Mouse (Mus musculus) heart, postnatal 25 days (tissue): Measurements from ENCODE around the gene Gdi2. TPM values are rescaled to one million over a fixed set of nuclear protein-coding genes. Genes with fewer than 3 reads are reported as not detected.
A peak's percentile ranks its signal among the peaks of the same experiment; 100 is the strongest.
"Not testable (repeated sequence)": the region's sequence is repeated elsewhere in the genome, so short reads cannot be mapped to it uniquely, and the experiment has no call there.

Experiments
- DNase-seq: peaks from one replicate; pipeline ENCODE4 v3.0.0; 2022; ENCODE audit warnings: low spot score
- intact Hi-C: fragments of 180-260 bp; cut with DNase I; formaldehyde crosslinking; loops from one replicate; pipeline ENCODE4 v1.15.1; 2025
- total RNA-seq, 2 experiments: library from RNA; stranded (reverse); gene quantifications; 2 replicates each; pipeline ENCODE4 v1.2.3; 2021

Gene Gdi2
- 100 to 1,000 TPM; 241 to 258 TPM for total RNA-seq

- intact Hi-C loops: loop anchor here (5.0 to 10.0 kb wide), 2 partner anchors 75 to 133 kb away; partner anchors contain the start of gene Fam208b
These were observed at the start of gene Gdi2 for GRCm38 (mm10) chr13:3537594-3538222. TSS of gene Gdi2 (plus strand) at chr13:3538063.

DNA sequence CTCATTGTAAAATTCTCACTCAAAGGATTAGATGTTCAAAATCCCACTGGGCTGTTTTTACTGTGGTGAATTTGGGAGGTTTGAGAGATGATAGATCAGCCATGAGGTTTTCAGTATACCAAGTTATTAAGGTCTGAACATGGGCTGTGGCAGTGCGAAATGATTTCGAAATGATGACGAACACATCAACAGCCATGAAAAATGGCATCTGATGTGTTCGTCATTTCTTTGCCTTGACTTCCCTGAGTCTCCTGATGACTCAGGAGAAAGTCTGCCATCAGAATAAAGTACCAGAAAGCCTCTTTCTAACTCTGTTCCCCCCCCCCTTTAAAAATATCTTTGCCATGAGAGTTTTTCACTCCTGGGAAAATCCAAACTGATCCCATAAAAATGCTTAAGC, 42.3 kb upstream of the Gdi2 start:
- intact Hi-C loops: no loop called here
- DNase-seq: no peak

More at GRCm38 (mm10) chr13:3537594-3538222, at the start of gene Gdi2:
- DNase-seq: peak; percentile 88

DNA sequence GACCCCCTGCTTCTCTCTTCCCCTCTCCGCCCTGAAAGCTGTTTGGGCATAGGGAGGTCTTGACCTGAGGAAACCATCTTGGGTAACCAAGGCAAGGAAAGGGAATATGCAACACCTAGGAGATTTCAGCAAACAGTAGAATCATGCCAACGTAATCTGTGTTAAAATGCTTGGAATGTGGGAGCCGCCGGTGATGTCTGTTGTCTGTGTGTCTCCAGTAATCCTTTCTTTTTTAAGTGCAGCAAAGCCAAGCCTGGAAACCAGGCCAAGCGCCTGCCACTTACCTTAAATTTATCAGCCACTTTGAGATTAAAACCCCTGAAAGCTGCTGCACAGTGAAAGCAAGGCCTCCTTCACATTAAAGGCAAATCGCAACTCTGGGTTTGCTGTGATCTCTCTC, 36.8 kb upstream of the Gdi2 start:
- intact Hi-C loops, DNase-seq: not testable (repeated sequence)

DNA sequence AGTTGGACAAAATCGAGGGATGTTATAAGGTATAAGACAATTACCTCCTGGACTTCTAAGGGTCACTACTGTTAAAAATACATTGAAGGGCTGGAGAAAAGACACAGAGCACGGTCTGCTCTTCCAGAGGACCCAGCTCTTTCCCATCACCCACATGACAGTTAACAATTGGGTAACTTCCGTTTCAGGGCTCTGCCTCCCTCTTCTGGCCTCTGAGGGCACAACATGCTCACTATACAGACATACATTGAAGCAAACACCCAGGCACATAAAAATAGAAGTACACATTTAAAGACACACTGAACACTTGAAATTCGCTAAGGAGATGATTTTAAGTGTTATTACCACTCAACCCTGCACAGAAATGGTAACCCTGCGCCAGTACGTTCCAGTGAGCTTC, 22.5 kb upstream of the Gdi2 start:
- DNase-seq, intact Hi-C loops: not testable (repeated sequence)

GRCm38 (mm10) chr13:3519357-3519756, 18.5 kb upstream of the Gdi2 start:
- intact Hi-C loops, DNase-seq: not testable (repeated sequence)

DNA sequence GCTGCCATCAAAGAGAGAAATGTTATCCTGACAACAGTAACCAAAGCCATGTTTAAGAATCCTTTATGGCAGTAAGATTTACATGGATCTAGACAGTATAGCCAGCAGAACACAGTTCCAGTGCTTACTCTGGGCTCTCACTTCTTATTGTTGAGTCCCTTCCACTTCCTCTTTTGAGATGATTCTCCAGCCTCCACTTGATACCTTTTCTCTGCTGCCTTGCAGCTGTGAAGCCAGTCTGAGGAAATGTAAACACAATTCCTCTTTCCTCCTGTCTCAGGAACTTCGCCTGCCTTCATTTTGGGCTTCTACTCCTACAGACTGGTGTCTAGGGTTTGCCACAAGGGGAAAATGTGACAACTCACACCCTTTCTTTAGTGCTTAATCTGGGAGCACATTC, 17.9 kb upstream of the Gdi2 start:
- DNase-seq, intact Hi-C loops: not testable (repeated sequence)

GRCm38 (mm10) chr13:3523459-3523858, 14.4 kb upstream of the Gdi2 start:
- DNase-seq: no peak
- intact Hi-C loops: no loop called here

- no peak for DNase-seq
These were observed 13.9 kb upstream of the Gdi2 start for GRCm38 (mm10) chr13:3523946-3524345.

GRCm38 (mm10) chr13:3525611-3526051, 12.2 kb upstream of the Gdi2 start:
- no peak for DNase-seq
- intact Hi-C loops: no loop called here

More at GRCm38 (mm10) chr13:3523946-3524345, 13.9 kb upstream of the Gdi2 start:
- intact Hi-C loops: no loop called here

DNA sequence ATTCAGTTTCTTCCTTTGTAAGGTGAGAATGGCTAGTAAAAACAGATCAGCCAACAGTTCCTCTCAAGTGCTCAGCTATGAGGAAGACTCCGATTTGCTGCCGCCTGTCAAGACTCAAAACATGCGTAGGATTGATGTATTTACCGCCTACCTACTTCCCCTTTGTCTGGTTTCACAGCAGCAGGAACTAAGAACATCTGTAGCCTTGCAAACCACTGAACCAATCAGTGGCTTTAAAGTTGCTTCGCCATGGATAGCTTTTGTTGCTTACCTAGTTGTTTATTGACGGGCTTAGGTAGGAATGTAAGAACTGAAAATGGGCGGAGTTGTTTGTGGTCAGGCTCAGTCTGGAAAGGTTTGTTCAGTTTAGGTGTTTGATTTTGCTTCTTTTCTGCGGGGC, 11.5 kb upstream of the Gdi2 start:
- intact Hi-C loops: no loop called here
- DNase-seq: no peak

GRCm38 (mm10) chr13:3530451-3530850, 7.4 kb upstream of the Gdi2 start:
- intact Hi-C loops: loop anchor here (10.0 kb wide), 1 partner anchor 126 kb away; no protein-coding TSS in a partner anchor
- no peak for DNase-seq

- intact Hi-C loops: loop anchor here (10.0 kb wide), 1 partner anchor 126 kb away; no protein-coding TSS in a partner anchor
- not testable (repeated sequence) for DNase-seq
These were observed 6.7 kb upstream of the Gdi2 start for GRCm38 (mm10) chr13:3531176-3531575.

DNA sequence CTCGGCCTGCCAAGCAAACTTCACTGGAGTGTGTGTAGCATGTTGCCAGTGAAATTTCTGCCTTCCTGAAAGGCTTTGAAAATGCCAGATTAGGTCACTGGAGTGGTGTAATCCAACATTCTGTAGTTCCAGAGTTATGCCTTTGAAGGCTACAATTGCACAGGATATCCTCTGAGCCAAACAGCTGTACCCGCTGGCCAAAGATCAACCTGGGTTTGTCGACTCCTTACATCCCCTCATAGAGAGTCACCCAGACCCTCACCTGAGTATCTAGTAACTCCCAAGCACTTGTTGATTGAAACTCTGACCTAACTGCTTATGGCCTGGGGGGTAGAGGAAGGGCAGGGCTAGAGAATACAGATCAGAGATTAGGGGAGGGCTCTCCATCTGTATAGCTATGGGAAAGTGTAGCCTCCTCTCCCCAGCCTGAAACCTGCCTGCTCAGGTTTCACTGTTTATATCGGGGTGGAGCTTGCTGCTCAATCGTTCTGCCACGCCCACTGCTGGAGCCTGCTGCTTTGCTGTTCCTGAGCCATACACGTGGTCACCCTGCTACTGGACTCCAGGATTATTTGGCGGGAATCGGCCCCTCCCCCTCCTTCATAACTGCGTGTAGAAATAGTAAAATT, 6.1 kb upstream of the Gdi2 start:
- DNase-seq: no peak
- intact Hi-C loops: loop anchor here (10.0 kb wide), 1 partner anchor 127 kb away; no protein-coding TSS in a partner anchor

DNA sequence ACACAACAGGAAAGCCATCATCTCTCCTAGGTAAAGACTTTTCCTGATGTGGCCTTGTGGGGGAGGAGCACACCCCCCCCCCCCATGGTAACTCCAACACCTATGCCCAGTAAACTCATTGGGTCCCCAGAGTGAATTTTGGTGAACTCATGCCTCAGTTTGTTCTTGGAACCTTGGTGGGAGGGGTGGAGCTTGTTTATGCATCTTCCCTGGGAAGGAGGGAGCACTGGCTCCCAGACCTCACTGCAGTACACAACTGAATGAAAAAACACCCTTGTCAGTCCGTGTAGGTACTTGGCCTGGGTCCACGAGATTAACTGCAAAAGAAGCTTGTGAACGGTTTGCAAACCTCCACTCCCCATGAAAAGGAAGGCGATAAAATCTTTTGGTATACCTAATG, 5.4 kb upstream of the Gdi2 start:
- no peak for DNase-seq
- intact Hi-C loops: loop anchor here (10.0 kb wide), 1 partner anchor 128 kb away; no protein-coding TSS in a partner anchor

DNA sequence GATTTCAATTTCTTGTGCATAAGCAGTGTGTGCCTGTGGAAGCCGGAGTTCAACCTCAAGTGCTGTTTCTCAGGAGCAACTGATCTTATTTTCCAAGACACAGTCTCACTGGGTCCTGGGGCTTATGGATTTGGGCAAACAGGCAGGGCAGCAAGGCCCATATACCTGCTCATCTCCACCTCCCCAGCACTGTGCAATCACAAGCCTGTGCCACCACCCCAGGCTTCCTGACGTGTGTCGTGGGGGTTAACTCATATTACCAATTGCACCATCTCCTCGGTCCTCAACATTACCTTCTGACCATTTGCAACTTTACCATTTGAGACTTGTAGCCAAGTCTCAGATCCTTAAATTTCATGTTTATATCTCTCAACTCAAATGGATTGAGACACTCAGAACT, 3.7 kb upstream of the Gdi2 start:
- intact Hi-C loops: loop anchor here (10.0 kb wide), 1 partner anchor 129 kb away; no protein-coding TSS in a partner anchor
- DNase-seq: no peak

- peak; percentile 81 for DNase-seq
- intact Hi-C loops: loop anchor here (5.0 to 10.0 kb wide), 2 partner anchors 74 to 134 kb away; partner anchors contain the start of gene Fam208b
These were observed 533 bp downstream of the Gdi2 start for GRCm38 (mm10) chr13:3538223-3538968.

DNA sequence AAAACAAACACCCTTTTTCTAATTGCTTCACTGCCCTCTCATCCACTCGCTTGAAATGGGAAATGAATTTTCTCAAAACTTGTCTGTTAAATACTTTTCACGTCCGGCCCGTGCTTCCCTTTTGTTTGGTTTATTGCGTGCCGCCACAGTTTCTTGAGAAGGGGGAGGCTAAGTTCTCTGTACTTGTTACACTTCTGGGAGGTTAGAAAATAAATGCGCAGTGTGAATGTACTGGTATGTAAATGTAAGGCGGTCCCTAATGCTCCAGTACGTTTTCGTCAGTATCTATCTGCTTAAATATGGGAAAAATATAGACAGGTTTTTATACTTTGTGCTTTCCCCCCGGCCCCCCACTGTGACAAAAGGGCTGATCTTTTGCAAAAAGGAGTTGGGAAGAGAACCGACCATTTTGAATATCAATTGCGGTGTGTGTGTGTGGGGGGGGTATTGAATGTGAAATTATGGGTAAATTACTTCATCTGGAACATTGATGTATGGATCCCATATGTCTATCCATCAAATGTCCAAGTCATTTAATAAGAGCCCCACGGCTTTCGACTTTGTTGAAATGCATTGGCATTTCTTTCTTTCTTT, 1.2 kb downstream of the Gdi2 start:
- DNase-seq: no peak

GRCm38 (mm10) chr13:3540166-3540565, 2.3 kb downstream of the Gdi2 start:
- DNase-seq: no peak
- intact Hi-C loops: no loop called here

More for the DNA sequence above, 1.2 kb downstream of the Gdi2 start:
- intact Hi-C loops: loop anchor here (5.0 to 10.0 kb wide), 2 partner anchors 73 to 134 kb away; partner anchors contain the start of gene Fam208b

- intact Hi-C loops: no loop called here
- DNase-seq: no peak
These were observed 3.4 kb downstream of the Gdi2 start for GRCm38 (mm10) chr13:3541159-3541782.
